Mouse (Mus musculus): ENCODE data around the gene Fhad1. TPM values are rescaled to one million over a fixed set of nuclear protein-coding genes. Genes with fewer than 3 reads are reported as not detected.

Fhad1 gene
- total and polyA plus RNA-seq, 2 experiments from 2014 or later, result 5.6 to 7.2 TPM

DNA sequence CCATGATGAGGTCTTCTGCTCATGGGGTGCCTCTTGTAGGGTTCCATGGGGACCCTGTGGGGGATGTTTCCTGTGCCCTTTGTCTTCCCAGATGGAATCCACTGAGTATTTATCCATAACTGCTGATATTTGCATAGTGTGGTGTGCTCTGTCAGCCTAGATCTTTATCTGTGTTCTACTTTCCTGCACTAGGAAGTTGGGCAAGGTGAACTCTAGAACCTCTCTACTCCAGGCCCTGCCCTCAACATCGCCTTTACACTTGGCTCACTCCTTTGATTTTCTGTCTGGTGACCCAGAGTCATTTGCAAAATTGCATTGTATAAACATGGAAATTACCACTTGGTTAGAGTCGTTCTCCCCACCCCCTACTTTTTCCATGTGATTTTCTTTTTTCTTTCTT lies 9.7 kb upstream of the Fhad1 start:
- Histone ChIP-seq H3K4me1 (ENCODE audit: insufficient read depth, low read length) (no peaks in the 10 kb centered on the region), H3K4me3 (ENCODE audit: low read depth, low read length) (no peak overlapping the region), H3K4me2 (ENCODE audit: low read depth, low read length, poor library complexity, severe bottlenecking) (no peak overlapping the region), H3K27ac (ENCODE audit: low read depth, low read length) (no peak overlapping the region), H3K27me3 (ENCODE audit: insufficient read depth, low read length) (no peaks in the 10 kb centered on the region), H3K9ac (replicated peaks; ENCODE audit: low read length, poor library complexity, severe bottlenecking) (no peak overlapping the region), H3K36me3 (ENCODE audit: insufficient read depth, low read length) (no peaks in the 10 kb centered on the region), H3K9me3 (ENCODE audit: low read length) (no peaks in the 10 kb centered on the region)
- TF ChIP-seq CTCF (IDR thresholded peaks at IDR 0.05), result no peak
- ATAC-seq (ENCODE audit: low FRiP score) (no peak), DNase-seq (ENCODE audit: low spot score) (no peak)
- WGBS, result 95% methylated on average over 2 of the region's 2 CpGs

DNA sequence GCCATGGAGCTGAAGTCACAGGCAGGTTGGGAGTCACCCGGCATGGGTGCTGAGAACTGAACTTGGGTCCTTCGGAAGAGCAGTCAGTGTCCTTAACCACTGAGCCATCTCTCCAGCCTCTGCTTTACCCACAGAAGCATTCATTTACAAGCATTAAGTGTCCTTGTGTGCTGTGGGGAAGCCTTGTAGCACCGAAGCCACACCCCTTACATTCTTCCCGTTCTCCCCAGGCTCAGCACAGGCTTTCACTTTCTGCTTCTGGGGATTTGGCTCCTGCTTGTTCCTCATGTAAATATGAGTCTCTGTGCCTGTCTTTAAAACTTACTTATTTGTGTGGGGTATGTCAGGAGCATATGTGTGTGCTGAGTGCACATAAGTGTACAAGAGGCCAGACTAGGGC lies 8.3 kb upstream of the Fhad1 start:
- Histone ChIP-seq H3K36me3 (ENCODE audit: insufficient read depth, low read length) (no peaks in the 10 kb centered on the region), H3K9ac (replicated peaks; ENCODE audit: low read length, poor library complexity, severe bottlenecking) (no peak overlapping the region), H3K4me2 (ENCODE audit: low read depth, low read length, poor library complexity, severe bottlenecking) (no peak overlapping the region), H3K9me3 (ENCODE audit: low read length) (no peaks in the 10 kb centered on the region), H3K4me1 (ENCODE audit: insufficient read depth, low read length) (no peaks in the 10 kb centered on the region), H3K4me3 (ENCODE audit: low read depth, low read length) (no peak overlapping the region), H3K27me3 (ENCODE audit: insufficient read depth, low read length) (no peaks in the 10 kb centered on the region), H3K27ac (ENCODE audit: low read depth, low read length) (no peak overlapping the region)
- DNase-seq (ENCODE audit: low spot score) (no peak), ATAC-seq (ENCODE audit: low FRiP score) (no peak)
- TF ChIP-seq CTCF (IDR thresholded peaks at IDR 0.05), result no peak
- WGBS, result 82% methylated on average over 4 of the region's 4 CpGs

DNA sequence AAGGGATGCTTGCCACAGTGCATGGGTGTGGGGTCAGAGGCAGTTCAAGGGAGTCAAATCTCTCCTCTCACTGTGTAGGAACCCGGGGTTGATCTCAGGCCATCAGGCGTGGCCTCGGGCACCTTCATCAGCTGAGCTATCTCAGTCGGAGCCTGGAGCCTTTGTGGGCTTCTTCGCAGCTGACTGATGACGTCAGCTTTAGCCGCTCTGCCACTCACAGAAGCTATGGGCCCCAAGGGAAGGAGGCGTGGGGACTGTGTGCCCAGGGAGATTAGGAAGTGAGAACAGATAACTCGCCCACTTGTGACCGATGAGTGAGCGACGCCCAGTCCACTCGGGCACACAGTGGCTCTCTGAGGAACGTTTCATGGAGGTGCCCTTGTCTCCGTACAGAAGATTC lies 2.8 kb upstream of the Fhad1 start:
- Histone ChIP-seq H3K9me3 (ENCODE audit: low read length) (no peaks in the 10 kb centered on the region), H3K36me3 (ENCODE audit: insufficient read depth, low read length) (no peaks in the 10 kb centered on the region), H3K27me3 (ENCODE audit: insufficient read depth, low read length) (no peaks in the 10 kb centered on the region), H3K27ac (ENCODE audit: low read depth, low read length) (no peak overlapping the region), H3K4me2 (ENCODE audit: low read depth, low read length, poor library complexity, severe bottlenecking) (no peak overlapping the region), H3K4me1 (ENCODE audit: insufficient read depth, low read length) (no peaks in the 10 kb centered on the region), H3K9ac (replicated peaks; ENCODE audit: low read length, poor library complexity, severe bottlenecking) (no peak overlapping the region), H3K4me3 (ENCODE audit: low read depth, low read length) (no peak overlapping the region)
- WGBS, result 62% methylated on average over 15 of the region's 15 CpGs
- no peak for TF ChIP-seq CTCF (IDR thresholded peaks at IDR 0.05)
- DNase-seq (ENCODE audit: low spot score), result no peak
- no peak for ATAC-seq (ENCODE audit: low FRiP score)

DNA sequence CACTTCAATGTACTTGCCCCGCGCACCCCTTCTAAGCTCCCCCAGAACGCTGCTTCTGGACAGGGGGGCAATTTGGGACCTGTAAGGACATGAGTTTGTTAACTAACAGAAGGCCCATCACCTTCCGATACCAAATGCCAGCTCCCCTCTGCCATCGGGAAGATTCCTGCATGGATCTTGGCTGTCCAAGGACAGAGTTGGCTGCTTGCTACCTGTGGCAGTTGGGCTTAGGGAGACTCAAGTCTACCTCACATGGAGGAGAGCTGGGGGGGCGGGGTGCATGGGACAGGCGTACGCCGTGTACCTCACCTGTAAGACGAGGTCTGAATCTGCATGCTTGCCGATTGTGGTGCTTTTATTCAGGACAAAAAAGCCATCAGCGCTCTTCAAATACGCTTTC lies 3.6 kb downstream of the Fhad1 start:
- no peak for ATAC-seq (ENCODE audit: low FRiP score)
- Histone ChIP-seq H3K36me3 (ENCODE audit: insufficient read depth, low read length) (no peaks in the 10 kb centered on the region), H3K9ac (replicated peaks; ENCODE audit: low read length, poor library complexity, severe bottlenecking) (no peak overlapping the region), H3K4me3 (ENCODE audit: low read depth, low read length) (no peak overlapping the region), H3K27me3 (ENCODE audit: insufficient read depth, low read length) (no peaks in the 10 kb centered on the region), H3K27ac (ENCODE audit: low read depth, low read length) (no peak overlapping the region), H3K4me2 (ENCODE audit: low read depth, low read length, poor library complexity, severe bottlenecking) (no peak overlapping the region), H3K9me3 (ENCODE audit: low read length) (no peaks in the 10 kb centered on the region), H3K4me1 (ENCODE audit: insufficient read depth, low read length) (no peaks in the 10 kb centered on the region)
- no peak for DNase-seq (ENCODE audit: low spot score)
- no peak for TF ChIP-seq CTCF (IDR thresholded peaks at IDR 0.05)
- 90% methylated on average over 13 of the region's 13 CpGs for WGBS

DNA sequence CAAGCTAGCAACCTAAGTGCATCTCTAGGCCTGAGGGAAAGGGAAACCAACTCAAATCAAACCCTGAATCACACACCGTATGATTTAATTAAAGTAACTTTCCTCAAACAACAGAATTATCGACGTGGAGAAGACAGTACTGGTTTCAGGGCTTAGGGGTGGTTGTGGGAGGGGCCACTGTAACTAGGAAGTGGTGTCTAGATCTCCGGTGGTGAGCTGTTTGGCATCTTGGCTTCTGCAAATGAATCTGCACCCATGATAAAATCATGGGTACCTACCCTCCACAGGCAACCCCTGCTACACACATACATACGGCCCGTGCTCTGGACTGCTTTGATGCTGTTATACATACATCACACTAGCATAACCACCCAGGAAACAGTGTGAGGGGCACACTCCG lies 4.4 kb downstream of the Fhad1 start:
- 68% methylated on average over 7 of the region's 7 CpGs for WGBS
- Histone ChIP-seq H3K27me3 (ENCODE audit: insufficient read depth, low read length) (no peaks in the 10 kb centered on the region), H3K4me2 (ENCODE audit: low read depth, low read length, poor library complexity, severe bottlenecking) (no peak overlapping the region), H3K9ac (replicated peaks; ENCODE audit: low read length, poor library complexity, severe bottlenecking) (no peak overlapping the region), H3K4me1 (ENCODE audit: insufficient read depth, low read length) (no peaks in the 10 kb centered on the region), H3K4me3 (ENCODE audit: low read depth, low read length) (no peak overlapping the region), H3K27ac (ENCODE audit: low read depth, low read length) (no peak overlapping the region), H3K9me3 (ENCODE audit: low read length) (no peaks in the 10 kb centered on the region), H3K36me3 (ENCODE audit: insufficient read depth, low read length) (no peaks in the 10 kb centered on the region)
- DNase-seq (ENCODE audit: low spot score), result no peak
- TF ChIP-seq CTCF (IDR thresholded peaks at IDR 0.05), result no peak
- no peak for ATAC-seq (ENCODE audit: low FRiP score)

DNA sequence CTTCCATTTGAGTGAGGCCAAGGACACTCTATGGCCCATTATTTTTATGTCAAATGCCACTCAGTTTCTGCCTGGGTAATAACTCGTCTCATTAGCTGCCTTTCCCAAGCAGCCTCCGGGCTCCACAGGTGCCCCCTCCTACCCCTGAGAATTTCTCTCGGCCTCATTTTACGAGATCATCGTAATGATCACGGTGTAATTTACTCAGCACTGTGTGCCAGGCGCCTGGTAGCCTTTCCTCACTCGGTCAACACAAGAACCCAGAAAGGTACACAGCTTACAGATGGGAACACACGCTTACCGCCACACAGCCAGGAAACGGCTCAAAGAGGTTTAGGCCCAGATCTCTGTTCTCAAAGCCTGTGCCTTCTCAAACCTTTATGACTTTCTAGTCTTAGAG lies 6.7 kb downstream of the Fhad1 start:
- Histone ChIP-seq H3K27ac (ENCODE audit: low read depth, low read length) (no peak overlapping the region), H3K4me1 (ENCODE audit: insufficient read depth, low read length) (no peaks in the 10 kb centered on the region), H3K9ac (replicated peaks; ENCODE audit: low read length, poor library complexity, severe bottlenecking) (no peak overlapping the region), H3K4me3 (ENCODE audit: low read depth, low read length) (no peak overlapping the region), H3K27me3 (ENCODE audit: insufficient read depth, low read length) (no peaks in the 10 kb centered on the region), H3K9me3 (ENCODE audit: low read length) (no peaks in the 10 kb centered on the region), H3K36me3 (ENCODE audit: insufficient read depth, low read length) (no peaks in the 10 kb centered on the region), H3K4me2 (ENCODE audit: low read depth, low read length, poor library complexity, severe bottlenecking) (no peak overlapping the region)
- 82% methylated on average over 11 of the region's 11 CpGs for WGBS
- no peak for ATAC-seq (ENCODE audit: low FRiP score)
- no peak for TF ChIP-seq CTCF (IDR thresholded peaks at IDR 0.05)
- no peak for DNase-seq (ENCODE audit: low spot score)

DNA sequence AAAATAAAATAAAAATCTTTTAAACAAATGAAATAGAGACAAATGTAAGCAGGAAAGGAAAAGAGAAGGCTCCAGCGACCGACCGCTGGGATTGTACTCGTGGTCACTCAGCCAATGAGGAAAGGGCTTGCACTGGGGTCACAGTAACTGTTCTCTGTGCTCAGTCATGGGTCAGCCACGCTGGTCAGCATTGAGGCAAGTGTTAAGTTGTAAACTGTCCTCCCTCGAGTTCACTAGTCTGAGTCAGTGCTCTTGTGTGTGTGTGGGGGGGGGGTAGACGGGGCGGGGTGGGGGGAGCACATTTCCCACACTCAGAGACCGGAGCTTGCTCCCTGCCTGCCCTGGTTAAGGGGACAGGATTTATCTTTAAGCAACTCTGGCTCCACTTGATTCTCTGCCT lies 14.3 kb downstream of the Fhad1 start:
- ATAC-seq (ENCODE audit: low FRiP score) (no peak), DNase-seq (ENCODE audit: low spot score) (no peak)
- H3K4me3 ChIP-seq (ENCODE audit: low read depth, low read length), result no peak overlapping the region
- H3K36me3 ChIP-seq (ENCODE audit: insufficient read depth, low read length), result no peaks in the 10 kb centered on the region
- no peaks in the 10 kb centered on the region for H3K9me3 ChIP-seq (ENCODE audit: low read length)
- no peaks in the 10 kb centered on the region for H3K27me3 ChIP-seq (ENCODE audit: insufficient read depth, low read length)
- TF ChIP-seq CTCF (IDR thresholded peaks at IDR 0.05), result no peak
- no peak overlapping the region for H3K9ac ChIP-seq (replicated peaks; ENCODE audit: low read length, poor library complexity, severe bottlenecking)
- WGBS, result 62% methylated on average over 9 of the region's 9 CpGs
- no peak overlapping the region for H3K27ac ChIP-seq (ENCODE audit: low read depth, low read length)
- H3K4me2 ChIP-seq (ENCODE audit: low read depth, low read length, poor library complexity, severe bottlenecking), result no peak overlapping the region
- H3K4me1 ChIP-seq (ENCODE audit: insufficient read depth, low read length), result no peaks in the 10 kb centered on the region

All from midbrain, postnatal 0 days (tissue).